Mouse (Mus musculus): ENCODE data around the gene Pus7l. TPM values are rescaled to one million over a fixed set of nuclear protein-coding genes. Genes with fewer than 3 reads are reported as not detected.

Pus7l gene
- total and polyA plus RNA-seq, 3 experiments: 33.2 to 51.2 (median 40.6) TPM

DNA sequence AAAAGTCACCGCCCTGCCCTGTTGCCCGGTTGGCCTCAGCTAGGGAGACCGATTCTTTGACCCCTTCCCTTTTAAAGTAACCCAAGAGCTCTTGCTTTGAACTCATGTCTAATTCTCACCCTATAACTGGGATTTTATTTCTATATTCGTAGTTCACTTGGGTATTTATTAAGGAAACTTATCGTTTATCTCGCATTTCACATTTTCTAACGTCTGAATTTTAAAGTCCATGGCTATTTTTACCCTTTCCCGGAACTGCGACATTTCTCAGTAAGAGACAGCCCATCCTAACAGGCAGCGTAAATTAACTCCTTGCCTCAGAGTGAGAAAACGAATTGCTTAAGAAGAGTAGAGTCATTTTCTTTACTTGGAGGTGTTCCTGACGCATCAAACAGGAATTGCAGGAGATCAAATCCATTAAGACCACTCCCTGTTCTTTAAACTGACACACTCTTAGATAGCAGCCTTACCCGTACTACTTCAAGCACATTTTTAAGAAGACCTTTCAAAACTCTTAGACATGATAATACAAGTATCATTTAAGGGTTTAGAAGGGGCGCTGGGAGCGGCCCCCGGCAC lies 25.3 kb downstream of the Pus7l start (continued):
- TF ChIP-seq GABPA (IDR thresholded peaks at IDR 0.05; ENCODE audit: low read depth, low read length) (no peak), MAX (IDR thresholded peaks at IDR 0.05; ENCODE audit: low read length) (no peak), RAD21 (IDR thresholded peaks at IDR 0.05; ENCODE audit: low read depth, low read length) (no peak; the same call in 1 of the 2 replicates), POLR2A (IDR thresholded peaks at IDR 0.05; ENCODE audit: control insufficient read depth in 1 of 2, insufficient read depth in 1 of 2, low read depth in 1 of 2, low read length in 2 of 2, poor library complexity in 1 of 2) (no peak), KAT2A (conservative IDR thresholded peaks at IDR 0.05; ENCODE audit: low read depth, low read length) (no peak), RCOR1 (IDR thresholded peaks at IDR 0.05; ENCODE audit: low read depth, low read length) (no peak), EP300 (IDR thresholded peaks at IDR 0.05; ENCODE audit: low read depth in 1 of 2, low read length in 2 of 2) (peak; percentile 34 to 75; a peak in 2 of 4 replicates), ZMIZ1 (IDR thresholded peaks at IDR 0.05; ENCODE audit: low read depth, low read length) (no peak), MEF2A (IDR thresholded peaks at IDR 0.05; ENCODE audit: extremely low read depth, insufficient replicate concordance, low read depth, low read length, poor library complexity, severe bottlenecking) (peak; percentile 86; the same call in 1 of the 2 replicates), ZNF384 (IDR thresholded peaks at IDR 0.05; ENCODE audit: low read depth, low read length) (no peak), MXI1 (IDR thresholded peaks at IDR 0.05; ENCODE audit: low read depth, low read length) (peak; percentile 36; the same call in 1 of the 2 replicates), JUND (IDR thresholded peaks at IDR 0.05; ENCODE audit: low read depth, low read length) (no peak), ETS1 (IDR thresholded peaks at IDR 0.05; ENCODE audit: low read depth, low read length) (peak; percentile 22; the same call in 1 of the 2 replicates), NRF1 (IDR thresholded peaks at IDR 0.05; ENCODE audit: insufficient read depth, low read depth, low read length, poor library complexity, severe bottlenecking) (no peak)

- H3K27me3 ChIP-seq (ENCODE audit: control insufficient read depth in 1 of 2, insufficient read depth in 2 of 2, low read length in 2 of 2): no peaks in the 10 kb centered on the region
- DNase-seq (ENCODE audit: low read depth, low spot score): no peak
- H3K27ac ChIP-seq (ENCODE audit: control insufficient read depth, low read depth, low read length): no peak overlapping the region
- H3K9ac ChIP-seq (ENCODE audit: control insufficient read depth, low read depth, low read length, poor library complexity, severe bottlenecking): no peak overlapping the region
- no peak for TF ChIP-seq MYC (IDR thresholded peaks at IDR 0.05; ENCODE audit: low read depth, low read length)
- TF ChIP-seq MAZ (IDR thresholded peaks at IDR 0.05; ENCODE audit: low read depth, low read length): no peak
- no peak for TF ChIP-seq ZC3H11A (IDR thresholded peaks at IDR 0.05; ENCODE audit: low read depth, low read length)
- no peak for TF ChIP-seq USF1 (IDR thresholded peaks at IDR 0.05; ENCODE audit: low read depth, low read length)
- no peak for TF ChIP-seq EP300 (IDR thresholded peaks at IDR 0.05; ENCODE audit: low read depth in 1 of 2, low read length in 2 of 2)
- no peak for TF ChIP-seq ELF1 (IDR thresholded peaks at IDR 0.05; ENCODE audit: low read depth, low read length)
- no peak for TF ChIP-seq CHD2 (IDR thresholded peaks at IDR 0.05; ENCODE audit: low read length)
- TF ChIP-seq MEF2A (IDR thresholded peaks at IDR 0.05; ENCODE audit: extremely low read depth, insufficient replicate concordance, low read depth, low read length, poor library complexity, severe bottlenecking): no peak
- no peak for TF ChIP-seq BHLHE40 (IDR thresholded peaks at IDR 0.05; ENCODE audit: borderline replicate concordance, low read depth, low read length)
- TF ChIP-seq ZNF384 (IDR thresholded peaks at IDR 0.05; ENCODE audit: low read depth, low read length): no peak
- TF ChIP-seq POLR2AphosphoS2 (IDR thresholded peaks at IDR 0.05; ENCODE audit: low read length): no peak
- TF ChIP-seq ZMIZ1 (IDR thresholded peaks at IDR 0.05; ENCODE audit: low read depth, low read length): no peak
- TF ChIP-seq TBP (IDR thresholded peaks at IDR 0.05; ENCODE audit: low read depth, low read length): no peak
- no peak for TF ChIP-seq SIN3A (IDR thresholded peaks at IDR 0.05; ENCODE audit: low read length)
- TF ChIP-seq MYB (IDR thresholded peaks at IDR 0.05; ENCODE audit: low read depth, low read length): no peak
- H3K4me3 ChIP-seq (ENCODE audit: control insufficient read depth in 1 of 2, insufficient read depth in 1 of 2, low read depth in 2 of 2, low read length in 2 of 2): no peak overlapping the region
- no peaks in the 10 kb centered on the region for H3K36me3 ChIP-seq (ENCODE audit: control insufficient read depth in 1 of 2, insufficient read depth in 2 of 2, low read length in 2 of 2)
- peaks cover 3 to 7% of the 10 kb centered on the region in 2 experiments; a peak in 3 of 4 replicates for H3K4me1 ChIP-seq (ENCODE audit: control insufficient read depth in 1 of 2, insufficient read depth in 2 of 2, low read length in 2 of 2)
- H3K9me3 ChIP-seq (replicated peaks; ENCODE audit: insufficient read depth, low read length): no peaks in the 10 kb centered on the region
- H3K79me2 ChIP-seq (ENCODE audit: control insufficient read depth, insufficient read depth, low read length, poor library complexity): no peaks in the 10 kb centered on the region
These were observed 39.7 kb downstream of the Pus7l start for GRCm38 (mm10) chr15:94503451-94504215.

Measured in MEL (cell line).